Mouse (Mus musculus) lung, embryonic 16.5 days (tissue): ENCODE data around the gene Gng2. TPM values are rescaled to one million over a fixed set of nuclear protein-coding genes. Genes with fewer than 3 reads are reported as not detected.

Source experiments
- ATAC-seq: fragments of 200-750 bp; cut with Nextera tagmentation; 2 replicates; pipeline ENCODE4 v1.8.0; 2017; ENCODE audit warnings: low read depth, mild to moderate bottlenecking, moderate library complexity
- H3K27ac ChIP-seq: fragments of 300-500 bp; sonication (generic); 2 replicates; pipeline ENCODE4 v1.5.1; 2014; ENCODE audit warnings: mild to moderate bottlenecking, control low read depth, low read length
- H3K27me3 ChIP-seq: fragments of 300-500 bp; sonication (generic); 2 replicates; pipeline ENCODE4 v1.6.1; 2014; ENCODE audit warnings: low read depth, low read length, mixed read lengths; ENCODE audit not compliant: control insufficient read depth, insufficient read depth
- H3K36me3 ChIP-seq: fragments of 300-500 bp; sonication (generic); 2 replicates; pipeline ENCODE4 v1.6.1; 2014; ENCODE audit warnings: low read length; ENCODE audit not compliant: control insufficient read depth, insufficient read depth
- H3K4me1 ChIP-seq: fragments of 300-500 bp; sonication (generic); replicated peaks from 2 replicates; pipeline ENCODE4 v1.6.1; 2014; ENCODE audit warnings: low read length, mixed read lengths; ENCODE audit not compliant: control insufficient read depth, insufficient read depth
- H3K4me2 ChIP-seq: fragments of 300-500 bp; sonication (generic); 2 replicates; pipeline ENCODE4 v1.6.1; 2014; ENCODE audit warnings: low read depth, low read length, control low read depth
- H3K4me3 ChIP-seq: fragments of 300-500 bp; sonication (generic); 2 replicates; pipeline ENCODE4 v1.5.1; 2014; ENCODE audit warnings: mild to moderate bottlenecking, low read length, control low read depth
- H3K9ac ChIP-seq: fragments of 300-500 bp; sonication (generic); 2 replicates; pipeline ENCODE4 v1.6.1; 2014; ENCODE audit warnings: low read length, control low read depth
- H3K9me3 ChIP-seq: fragments of 300-500 bp; sonication (generic); 2 replicates; pipeline ENCODE4 v1.6.1; 2016; ENCODE audit warnings: low read length; ENCODE audit not compliant: control insufficient read depth
- WGBS: fragments of 180-500 bp; shearing (Covaris S2); extraction: QIAGEN DNeasy Blood & Tissue Kit; methylation state at CpG from one replicate; pipeline ENCODE4 v1.1.7; 2014; 5-methylcytosine and 5-hydroxymethylcytosine counted together
- polyA plus RNA-seq: library from polyadenylated mRNA; unstranded; fragments of >200 nt; fragmentation: Nextera tagmentation; extraction: Ambion mirVana; gene quantifications from 2 replicates; pipeline ENCODE4 v1.2.1, GENCODE M21; 2015

Gng2 gene
- polyA plus RNA-seq: 69.7 and 71.4 TPM in 2 replicates

DNA sequence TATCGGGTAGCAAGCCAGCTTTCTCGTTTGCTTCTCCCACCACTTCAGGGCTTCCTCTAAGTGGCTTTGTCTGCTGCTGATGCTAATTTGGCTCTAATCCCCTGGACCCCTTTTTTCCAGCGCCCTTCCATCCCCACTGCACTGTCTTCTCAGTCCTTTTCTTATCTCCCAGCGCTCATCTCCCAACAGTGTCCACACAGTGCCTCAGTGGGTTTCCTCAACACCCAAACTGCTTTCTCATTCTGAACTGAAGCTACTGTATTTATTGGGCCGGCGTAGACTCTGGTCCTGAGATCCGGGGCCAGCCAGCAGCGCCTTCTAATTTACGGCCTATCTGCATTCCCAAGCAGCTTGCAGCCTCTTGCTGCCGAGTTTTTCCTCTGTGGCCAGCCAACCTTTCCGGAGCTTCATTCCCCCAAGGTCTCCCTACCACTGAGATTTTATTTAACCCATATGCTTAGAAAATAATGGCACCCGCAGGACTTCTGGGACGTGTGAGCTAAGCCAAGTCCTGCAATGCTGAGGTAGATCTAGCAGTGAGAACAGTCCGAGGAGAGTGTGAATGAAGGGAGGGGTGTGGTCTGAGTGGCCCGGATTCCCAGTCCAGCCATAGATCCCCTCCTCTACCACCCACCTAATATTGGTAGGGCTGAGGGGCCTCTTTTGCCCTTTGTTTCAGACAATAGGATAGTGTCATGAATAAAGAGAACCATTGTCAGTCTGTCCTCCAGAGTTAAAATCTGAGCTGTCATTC, at the start of gene Gng2:
Gng2 (minus strand) TSS at position 357 of the 754 bp plus-strand sequence.
- peak within 1 kb of the TSS; percentile 90 for H3K27ac ChIP-seq
- H3K36me3 ChIP-seq: no peaks in the 10 kb centered on the region
- H3K4me2 ChIP-seq: peak within 1 kb of the TSS; percentile 89
- 14% methylated on average over 15 of the region's 15 CpGs for WGBS
- H3K4me3 ChIP-seq: peak within 1 kb of the TSS; percentile 68
- H3K27me3 ChIP-seq: no peaks in the 10 kb centered on the region
- H3K9me3 ChIP-seq: no peaks in the 10 kb centered on the region
- H3K9ac ChIP-seq: peak within 1 kb of the TSS; percentile 81
- H3K4me1 ChIP-seq: peaks cover 12% of the 10 kb centered on the region
- ATAC-seq: no peak

DNA sequence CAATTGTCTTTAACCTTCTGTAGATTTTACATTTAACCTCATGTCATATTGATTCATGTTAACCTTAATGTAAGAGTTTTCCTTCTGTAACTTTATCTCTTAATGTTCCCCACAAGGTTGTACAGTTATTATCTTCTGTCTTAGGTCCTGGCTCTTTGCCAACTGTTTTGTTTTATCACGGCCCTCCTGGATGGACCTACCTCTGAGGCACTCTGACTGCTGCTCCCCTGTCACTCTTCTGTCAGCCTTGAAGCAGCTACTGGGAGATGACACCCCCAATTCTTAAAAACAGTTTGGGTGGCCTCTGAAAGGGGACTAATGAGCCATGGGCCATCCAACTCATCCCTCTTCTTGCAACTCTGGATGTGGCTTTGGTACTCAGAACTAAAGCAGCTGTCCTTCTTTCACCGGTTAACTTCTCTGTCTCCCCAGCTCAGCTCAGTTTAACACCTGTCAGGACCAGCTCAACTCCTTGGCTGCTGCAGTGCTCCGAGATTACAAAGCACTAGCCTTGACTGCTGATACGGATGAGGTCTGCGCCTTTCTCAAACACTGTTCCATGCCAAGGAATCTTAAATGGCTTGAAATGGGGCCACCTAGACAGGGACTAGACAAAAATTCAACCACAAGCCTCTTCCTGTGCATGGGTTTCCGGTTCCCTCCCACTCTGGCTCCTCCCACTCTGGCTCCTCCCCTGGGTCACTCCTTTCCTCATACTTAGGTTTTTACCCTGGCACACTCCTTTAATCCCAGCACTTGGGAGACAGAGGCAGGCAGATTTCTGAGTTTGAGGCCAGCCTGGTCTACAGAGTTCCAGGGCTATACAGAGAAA, 47.7 kb upstream of the Gng2 start:
- 42% methylated on average over 6 of the region's 6 CpGs for WGBS
- Histone ChIP-seq H3K4me3 (no peak overlapping the region), H3K9me3 (no peaks in the 10 kb centered on the region), H3K36me3 (no peaks in the 10 kb centered on the region), H3K27ac (peak overlapping the region; percentile 57; the same call in 1 of the 2 replicates), H3K4me1 (no peaks in the 10 kb centered on the region), H3K9ac (no peak overlapping the region), H3K27me3 (no peaks in the 10 kb centered on the region), H3K4me2 (no peak overlapping the region)
- no peak for ATAC-seq

DNA sequence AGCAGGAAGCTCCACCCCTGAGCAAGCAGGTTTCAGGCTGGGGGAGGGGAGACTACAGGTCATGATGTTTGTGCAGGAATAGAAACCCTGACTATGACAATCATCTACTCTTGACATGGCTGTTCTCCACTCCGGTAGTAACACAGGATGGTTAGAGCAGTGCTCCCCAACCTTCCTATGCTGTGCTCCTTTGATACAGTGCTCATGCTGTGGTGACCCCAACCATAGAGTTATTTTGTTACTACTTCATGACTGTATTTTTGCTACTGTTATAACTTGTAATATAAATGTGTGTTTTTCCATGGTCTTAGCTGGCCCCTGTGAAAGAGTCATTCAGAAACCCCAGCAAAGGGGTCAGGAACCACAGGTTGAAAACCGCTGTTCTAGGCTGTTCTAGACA, 46.5 kb upstream of the Gng2 start:
- H3K4me1 ChIP-seq: no peaks in the 10 kb centered on the region
- H3K27me3 ChIP-seq: no peaks in the 10 kb centered on the region
- no peak overlapping the region for H3K4me2 ChIP-seq
- ATAC-seq: no peak
- WGBS: 93% methylated on average over 2 of the region's 2 CpGs
- H3K36me3 ChIP-seq: no peaks in the 10 kb centered on the region
- H3K9ac ChIP-seq: no peak overlapping the region
- H3K4me3 ChIP-seq: no peak overlapping the region
- H3K27ac ChIP-seq: no peak overlapping the region
- no peaks in the 10 kb centered on the region for H3K9me3 ChIP-seq

DNA sequence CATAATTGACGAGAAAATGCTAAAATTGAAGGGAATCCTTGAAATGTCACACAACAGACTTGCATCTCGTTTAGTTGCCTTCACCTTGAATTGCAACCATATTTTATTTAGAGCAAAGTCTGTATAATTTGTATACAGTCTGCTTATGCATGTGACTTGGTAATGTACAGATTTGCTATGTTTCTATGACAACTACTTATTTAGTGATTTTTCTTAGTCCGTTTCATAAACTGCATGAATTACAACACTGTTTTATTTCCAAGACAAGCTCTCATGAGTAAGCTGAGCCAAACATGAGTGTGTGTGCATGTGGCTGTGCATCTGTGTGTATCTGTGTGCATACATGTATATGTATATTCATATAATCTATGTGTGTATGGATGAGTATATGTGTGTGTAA, 42.1 kb upstream of the Gng2 start:
- no peaks in the 10 kb centered on the region for H3K27me3 ChIP-seq
- no peak for ATAC-seq
- H3K4me2 ChIP-seq: no peak overlapping the region
- no peak overlapping the region for H3K27ac ChIP-seq
- H3K9me3 ChIP-seq: no peaks in the 10 kb centered on the region
- no peaks in the 10 kb centered on the region for H3K4me1 ChIP-seq
- H3K9ac ChIP-seq: no peak overlapping the region
- 66% methylated on average over 3 of the region's 3 CpGs for WGBS
- H3K4me3 ChIP-seq: no peak overlapping the region
- no peaks in the 10 kb centered on the region for H3K36me3 ChIP-seq

DNA sequence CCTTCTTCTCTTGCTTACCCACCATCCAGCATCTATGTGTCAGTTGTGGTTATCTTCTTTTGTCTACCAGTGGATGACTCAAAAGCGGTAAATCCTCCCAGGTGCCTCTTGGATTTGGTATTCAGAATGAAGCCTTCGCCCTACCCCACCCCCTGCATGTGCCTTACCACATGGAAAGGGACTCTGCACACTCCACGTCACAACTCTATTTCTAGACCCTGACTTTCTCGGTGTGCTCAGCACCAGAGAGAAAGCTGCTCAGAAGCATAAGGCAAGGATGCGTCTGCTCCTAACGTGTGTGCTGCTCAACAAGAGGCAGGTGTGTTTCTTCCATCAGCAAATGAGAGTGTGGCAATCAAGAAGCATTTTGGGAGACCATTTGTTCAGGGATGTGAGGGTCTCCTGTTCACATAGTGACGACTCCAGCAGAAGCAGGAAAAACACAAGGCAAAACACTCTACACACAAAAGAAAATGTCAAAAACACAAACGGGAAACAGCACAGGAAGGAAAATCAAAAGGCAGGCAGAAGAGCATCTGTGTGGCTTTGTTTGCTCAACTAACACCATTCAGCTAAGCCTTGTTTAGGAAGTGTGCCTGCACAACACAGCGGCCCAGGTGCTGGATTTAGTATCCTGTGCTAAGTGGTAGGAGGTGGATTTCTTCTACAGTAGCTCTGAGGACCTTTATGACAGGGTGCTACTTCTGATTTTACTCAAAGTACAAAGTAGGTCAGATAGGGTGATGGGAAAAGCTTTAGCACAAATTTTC, 35.3 kb upstream of the Gng2 start:
- H3K27ac ChIP-seq: no peak overlapping the region
- no peaks in the 10 kb centered on the region for H3K4me1 ChIP-seq
- 51% methylated on average over 9 of the region's 9 CpGs for WGBS
- H3K4me3 ChIP-seq: no peak overlapping the region
- no peak for ATAC-seq
- H3K36me3 ChIP-seq: no peaks in the 10 kb centered on the region
- no peak overlapping the region for H3K4me2 ChIP-seq
- no peaks in the 10 kb centered on the region for H3K9me3 ChIP-seq
- H3K9ac ChIP-seq: no peak overlapping the region
- H3K27me3 ChIP-seq: no peaks in the 10 kb centered on the region

DNA sequence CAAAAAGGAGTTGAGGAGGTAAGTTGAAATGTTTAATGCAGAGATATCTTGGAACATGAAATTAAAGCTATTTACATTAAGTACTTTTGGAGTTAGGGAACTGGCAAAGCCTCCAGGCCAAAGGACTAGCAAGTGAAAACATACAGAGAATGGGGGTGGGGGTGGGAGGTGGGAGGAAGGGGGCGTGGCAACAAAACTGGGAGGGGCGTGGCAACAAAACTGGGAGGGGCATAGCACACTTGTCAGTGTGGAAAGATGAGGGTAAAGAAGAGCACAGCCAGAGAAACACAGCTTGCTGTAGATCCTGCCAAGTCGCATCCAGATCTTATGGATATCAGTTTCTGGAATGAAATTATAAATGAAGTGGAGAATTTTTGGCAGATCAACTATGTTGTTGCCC, 30.0 kb upstream of the Gng2 start:
- no peak overlapping the region for H3K27ac ChIP-seq
- H3K9ac ChIP-seq: no peak overlapping the region
- H3K27me3 ChIP-seq: no peaks in the 10 kb centered on the region
- no peaks in the 10 kb centered on the region for H3K36me3 ChIP-seq
- H3K9me3 ChIP-seq: 0 out of 2 replicates have a peak, but pooled peaks cover 4% of the 10 kb centered on the region
- WGBS: 49% methylated on average over 3 of the region's 3 CpGs
- H3K4me2 ChIP-seq: no peak overlapping the region
- no peak for ATAC-seq
- no peak overlapping the region for H3K4me3 ChIP-seq
- no peaks in the 10 kb centered on the region for H3K4me1 ChIP-seq

DNA sequence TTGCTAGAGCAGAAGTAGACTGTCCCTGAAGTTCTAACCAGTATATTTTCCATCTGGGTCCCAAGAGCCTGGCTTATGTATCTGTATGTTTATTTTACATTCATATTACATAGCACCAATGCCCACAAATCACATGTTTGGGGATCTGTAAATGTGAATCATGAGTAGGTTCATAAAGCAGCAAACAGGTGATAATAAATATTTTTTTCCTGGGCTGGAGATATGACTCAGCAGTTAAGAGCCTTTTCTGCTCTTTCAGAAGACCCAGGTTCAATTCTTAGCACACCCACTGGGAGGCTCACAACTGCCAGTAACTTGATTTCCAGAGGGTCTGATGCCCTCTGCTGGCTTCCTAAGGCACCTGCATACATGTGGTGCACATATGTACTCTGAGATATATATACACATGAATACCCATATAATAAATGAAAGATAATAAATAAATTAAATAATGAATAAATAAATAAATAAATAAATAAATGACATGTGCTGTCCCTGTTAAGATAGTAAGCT, 27.4 kb upstream of the Gng2 start:
- no peaks in the 10 kb centered on the region for H3K36me3 ChIP-seq
- no peaks in the 10 kb centered on the region for H3K4me1 ChIP-seq
- H3K4me2 ChIP-seq: no peak overlapping the region
- no peak for ATAC-seq
- H3K27ac ChIP-seq: no peak overlapping the region
- H3K4me3 ChIP-seq: no peak overlapping the region
- 0 out of 2 replicates have a peak, but pooled peaks cover 4% of the 10 kb centered on the region for H3K9me3 ChIP-seq
- H3K9ac ChIP-seq: no peak overlapping the region
- H3K27me3 ChIP-seq: no peaks in the 10 kb centered on the region

DNA sequence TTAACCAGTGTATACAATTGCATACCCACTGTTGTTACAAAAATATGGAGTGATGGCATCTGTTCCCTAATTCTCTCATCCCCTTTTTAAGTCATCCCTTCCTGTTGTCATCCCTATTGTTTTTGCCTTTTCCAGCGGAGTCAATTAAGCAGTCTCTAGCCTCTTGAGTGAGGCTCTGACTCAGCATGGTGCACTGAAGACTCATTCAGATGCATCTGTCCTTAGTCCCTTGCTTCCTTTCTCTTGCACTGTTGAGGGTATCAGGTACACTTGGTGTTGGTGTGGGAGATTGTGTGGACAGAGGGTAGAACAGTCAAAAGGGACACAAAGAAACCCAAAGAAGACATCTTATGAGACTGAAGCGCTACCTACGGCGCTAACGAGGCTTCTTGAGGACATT, 19.4 kb upstream of the Gng2 start:
- Histone ChIP-seq H3K9ac (no peak overlapping the region), H3K27me3 (no peaks in the 10 kb centered on the region), H3K27ac (no peak overlapping the region), H3K36me3 (no peaks in the 10 kb centered on the region), H3K4me1 (no peaks in the 10 kb centered on the region), H3K4me3 (no peak overlapping the region), H3K9me3 (no peaks in the 10 kb centered on the region), H3K4me2 (no peak overlapping the region)
- 94% methylated on average over 5 of the region's 5 CpGs for WGBS
- ATAC-seq: no peak

DNA sequence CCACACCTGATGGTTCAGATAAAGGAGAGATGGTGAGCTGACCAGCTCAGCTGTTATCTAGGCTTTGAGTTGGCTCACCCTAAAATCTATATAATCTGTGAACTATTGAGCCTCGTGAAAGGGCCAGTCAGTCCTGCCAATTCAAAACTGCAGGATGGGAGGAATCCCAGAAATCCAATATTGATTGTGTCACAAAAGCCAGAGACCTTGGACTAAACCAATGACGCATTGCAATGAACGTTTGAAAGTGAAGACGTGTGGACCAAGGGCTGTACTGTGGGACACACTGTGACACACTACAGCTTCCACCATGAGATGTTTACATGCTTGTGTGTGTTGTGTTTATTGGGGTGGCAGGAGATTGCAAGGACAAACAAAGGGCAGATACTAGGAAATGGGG, 18.5 kb upstream of the Gng2 start:
- WGBS: 78% methylated on average over 4 of the region's 4 CpGs
- ATAC-seq: no peak
- Histone ChIP-seq H3K4me2 (no peak overlapping the region), H3K27ac (no peak overlapping the region), H3K4me3 (no peak overlapping the region), H3K27me3 (no peaks in the 10 kb centered on the region), H3K36me3 (no peaks in the 10 kb centered on the region), H3K9me3 (no peaks in the 10 kb centered on the region), H3K9ac (no peak overlapping the region), H3K4me1 (no peaks in the 10 kb centered on the region)
